Mouse (Mus musculus) heart, embryonic 13.5 days (tissue): ENCODE measurements at regions not wholly inside any gene's neighbourhood (a gene's known extent, or its start where the extent isn't known, plus 50 kb on each side); places are given as distances from the start of the nearest gene placed in this dataset.

Experiments used
- ATAC-seq: fragments of 200-750 bp; cut with Nextera tagmentation; 2 replicates; pipeline ENCODE4 v1.8.0; 2017; ENCODE audit warnings: moderate TSS enrichment; ENCODE audit not compliant: insufficient number of reproducible peaks, low FRiP score, low TSS enrichment; ENCODE audit errors: extremely low read depth
- H3K27ac ChIP-seq: fragments of 300-500 bp; sonication (generic); replicated peaks from 2 replicates; pipeline ENCODE4 v1.5.1; 2015; ENCODE audit warnings: moderate library complexity, mild to moderate bottlenecking, inconsistent platforms
- H3K27me3 ChIP-seq: fragments of 300-500 bp; sonication (generic); replicated peaks from 2 replicates; pipeline ENCODE4 v1.6.1; 2015; ENCODE audit warnings: mild to moderate bottlenecking, inconsistent platforms
- H3K36me3 ChIP-seq: fragments of 300-500 bp; sonication (generic); 2 replicates; pipeline ENCODE4 v1.6.1; 2015; ENCODE audit warnings: mild to moderate bottlenecking, inconsistent platforms
- H3K4me1 ChIP-seq: fragments of 300-500 bp; sonication (generic); 2 replicates; pipeline ENCODE4 v1.6.1; 2015; ENCODE audit warnings: inconsistent platforms
- H3K4me2 ChIP-seq: fragments of 300-500 bp; sonication (generic); 2 replicates; pipeline ENCODE4 v1.6.1; 2015; ENCODE audit warnings: inconsistent platforms, mild to moderate bottlenecking, moderate library complexity
- H3K4me3 ChIP-seq: fragments of 300-500 bp; sonication (generic); 2 replicates; pipeline ENCODE4 v1.5.1; 2015; ENCODE audit warnings: moderate library complexity, mild to moderate bottlenecking, inconsistent platforms
- H3K9ac ChIP-seq: fragments of 300-500 bp; sonication (generic); 2 replicates; pipeline ENCODE4 v1.6.1; 2015; ENCODE audit warnings: inconsistent platforms, mild to moderate bottlenecking, moderate library complexity
- H3K9me3 ChIP-seq: fragments of 300-500 bp; sonication (generic); 2 replicates; pipeline ENCODE4 v1.6.1; 2016; ENCODE audit warnings: inconsistent platforms
- WGBS: fragments of 180-500 bp; shearing (Covaris S2); methylation state at CpG from one replicate; pipeline ENCODE4 v1.1.7; 2015; ENCODE audit warnings: mixed read lengths; 5-methylcytosine and 5-hydroxymethylcytosine counted together

DNA sequence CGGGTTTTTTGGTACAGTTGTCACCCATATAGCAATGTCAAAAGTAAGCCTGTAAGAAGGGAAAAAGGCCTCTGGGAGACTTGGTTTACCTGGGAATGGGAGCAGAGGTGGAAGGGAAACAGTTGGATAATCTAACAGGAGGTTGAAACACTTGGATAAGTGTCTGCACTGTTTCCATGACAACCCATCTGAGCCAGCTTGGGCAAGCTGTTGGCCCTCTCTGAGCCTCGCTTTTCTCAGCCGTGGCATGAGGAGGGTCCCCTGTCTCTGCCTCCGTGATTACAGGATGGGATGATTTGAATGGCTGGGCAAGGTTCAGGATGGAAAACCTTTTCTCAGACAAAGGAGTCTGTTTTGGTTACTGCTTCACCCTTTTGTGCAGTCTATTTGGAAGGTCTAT is 265.6 kb downstream of the Emp1 start:
- Histone ChIP-seq H3K9ac (no peak overlapping the region), H3K4me1 (no peaks in the 10 kb centered on the region), H3K4me3 (no peak overlapping the region), H3K4me2 (no peak overlapping the region), H3K36me3 (no peaks in the 10 kb centered on the region), H3K9me3 (peaks cover 3% of the 10 kb centered on the region; the same call in 1 of the 2 replicates), H3K27me3 (no peaks in the 10 kb centered on the region), H3K27ac (no peak overlapping the region)
- no peak for ATAC-seq
- 50% methylated on average over 4 of the region's 4 CpGs for WGBS

DNA sequence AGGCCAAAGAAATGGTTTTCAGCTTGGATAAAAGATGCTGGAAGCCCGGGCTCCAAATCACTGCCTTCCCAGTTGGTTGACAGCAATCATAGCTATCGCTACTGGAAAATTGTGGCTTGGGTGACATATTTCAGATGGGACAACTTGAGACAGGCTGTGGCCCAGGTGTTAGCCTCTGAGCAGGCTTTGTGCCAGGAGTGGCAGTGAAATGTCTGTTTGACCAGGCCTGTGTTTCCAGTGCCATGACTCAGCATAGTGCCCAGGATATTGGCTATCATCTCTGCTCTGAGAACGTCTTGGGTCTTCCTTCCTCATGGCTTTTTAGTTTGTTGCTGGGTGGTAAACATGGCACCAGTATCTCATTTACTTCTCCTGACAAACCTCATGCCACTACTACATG is 266.9 kb downstream of the Emp1 start:
- Histone ChIP-seq H3K9me3 (peaks cover 3% of the 10 kb centered on the region; the same call in 1 of the 2 replicates), H3K9ac (no peak overlapping the region), H3K4me1 (no peaks in the 10 kb centered on the region), H3K27ac (no peak overlapping the region), H3K4me3 (no peak overlapping the region), H3K27me3 (no peaks in the 10 kb centered on the region), H3K4me2 (no peak overlapping the region), H3K36me3 (no peaks in the 10 kb centered on the region)
- ATAC-seq, result no peak
- WGBS, result 70% methylated on average over 3 of the region's 3 CpGs

DNA sequence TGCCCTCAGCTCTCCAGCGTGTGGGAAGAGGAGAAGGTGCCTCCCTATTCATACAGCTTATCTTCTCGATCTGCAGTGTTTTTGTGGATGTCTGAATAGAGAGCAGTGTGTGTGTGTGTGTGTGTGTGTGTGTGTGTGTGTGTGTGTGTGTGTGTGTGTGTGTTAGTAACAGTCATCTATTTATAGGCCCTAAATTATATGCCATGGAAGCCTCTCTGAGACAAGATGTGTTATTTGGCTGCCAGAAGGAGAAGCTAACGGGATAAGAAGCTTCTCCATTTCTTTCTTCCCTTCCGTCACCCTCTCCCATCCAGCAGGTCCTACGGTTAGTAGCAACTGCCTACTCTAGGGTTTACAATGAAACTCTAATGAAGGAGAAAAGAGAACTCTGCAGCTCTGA is 270.3 kb downstream of the Emp1 start:
- Histone ChIP-seq H3K4me3 (no peak overlapping the region), H3K27me3 (no peaks in the 10 kb centered on the region), H3K4me1 (no peaks in the 10 kb centered on the region), H3K27ac (no peak overlapping the region), H3K9ac (no peak overlapping the region), H3K9me3 (peaks cover 3% of the 10 kb centered on the region; the same call in 1 of the 2 replicates), H3K4me2 (no peak overlapping the region), H3K36me3 (no peaks in the 10 kb centered on the region)
- 77% methylated on average over 5 of the region's 5 CpGs for WGBS
- ATAC-seq, result no peak

DNA sequence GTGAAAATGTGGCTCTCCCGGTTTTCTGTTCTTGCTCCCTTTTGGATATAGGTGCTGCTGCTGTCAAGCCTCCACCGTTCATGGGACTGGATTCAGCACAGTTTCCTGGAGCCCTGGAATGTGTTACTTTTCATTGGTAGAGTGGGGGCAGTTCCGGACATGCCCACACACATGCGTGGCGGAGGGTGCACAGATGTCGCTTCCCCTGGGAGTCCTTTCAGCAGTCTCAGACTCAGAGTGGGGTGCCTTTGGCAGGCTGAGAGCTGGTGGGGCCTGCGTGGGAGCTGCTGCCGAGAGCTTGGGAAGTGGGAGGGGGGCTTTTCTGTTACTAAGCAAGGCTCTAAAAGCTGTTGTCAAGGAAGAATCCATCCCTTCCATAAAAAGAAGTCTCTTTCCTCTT is 274.3 kb downstream of the Emp1 start:
- WGBS, result 61% methylated on average over 8 of the region's 8 CpGs
- ATAC-seq, result no peak
- no peaks in the 10 kb centered on the region for H3K27me3 ChIP-seq
- no peak overlapping the region for H3K4me3 ChIP-seq
- 0 out of 2 replicates have a peak, but pooled peaks cover 4% of the 10 kb centered on the region for H3K9me3 ChIP-seq
- H3K4me1 ChIP-seq, result no peaks in the 10 kb centered on the region
- H3K9ac ChIP-seq, result no peak overlapping the region
- H3K27ac ChIP-seq, result no peak overlapping the region
- H3K36me3 ChIP-seq, result no peaks in the 10 kb centered on the region
- H3K4me2 ChIP-seq, result no peak overlapping the region

DNA sequence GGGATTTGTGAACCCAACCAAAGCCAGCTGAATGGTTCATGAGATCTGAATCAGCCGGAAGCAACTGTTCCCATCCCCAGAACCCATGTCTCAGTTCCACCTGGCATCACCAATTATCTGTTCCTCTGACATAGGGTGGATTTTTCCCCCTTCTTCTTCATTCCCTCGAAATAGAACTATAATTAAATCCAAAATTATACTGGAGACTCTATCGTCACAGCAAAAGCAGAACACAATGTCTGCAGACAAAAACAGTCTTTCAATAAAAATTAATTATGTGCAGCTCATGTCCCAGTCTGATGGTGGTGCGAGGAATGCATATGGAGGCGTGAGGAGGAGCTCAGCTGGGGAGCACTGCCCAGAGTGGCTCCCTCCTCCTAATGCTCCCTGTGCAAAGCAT is 280.4 kb downstream of the Emp1 start:
- H3K4me1 ChIP-seq, result no peaks in the 10 kb centered on the region
- no peak overlapping the region for H3K4me3 ChIP-seq
- no peak overlapping the region for H3K9ac ChIP-seq
- no peak for ATAC-seq
- H3K27ac ChIP-seq, result no peak overlapping the region
- 70% methylated on average over 5 of the region's 5 CpGs for WGBS
- peaks cover 11% of the 10 kb centered on the region; the same call in 1 of the 2 replicates for H3K9me3 ChIP-seq
- H3K36me3 ChIP-seq, result no peaks in the 10 kb centered on the region
- no peak overlapping the region for H3K4me2 ChIP-seq
- H3K27me3 ChIP-seq, result no peaks in the 10 kb centered on the region

DNA sequence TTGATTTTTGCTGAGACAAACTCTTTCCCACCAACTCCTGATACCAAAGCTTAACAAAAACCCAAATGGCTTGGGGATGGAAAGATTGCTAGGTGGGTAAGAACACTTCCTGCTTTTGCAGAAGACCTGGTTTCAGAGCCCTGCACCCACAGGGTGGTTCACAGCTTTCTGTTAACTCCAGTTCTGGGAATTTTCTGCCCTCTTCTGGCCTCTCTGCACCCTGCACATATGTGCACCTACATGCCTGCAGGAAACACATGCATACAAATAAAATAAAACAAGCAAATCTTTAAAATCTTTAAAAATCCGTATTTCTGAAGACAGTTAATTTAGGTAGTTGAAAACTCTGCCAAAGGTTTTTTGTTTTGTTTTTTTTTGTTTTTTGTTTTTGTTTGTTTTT is 283.8 kb downstream of the Emp1 start:
- H3K9me3 ChIP-seq, result peaks cover 10% of the 10 kb centered on the region; the same call in 1 of the 2 replicates
- no peaks in the 10 kb centered on the region for H3K27me3 ChIP-seq
- no peaks in the 10 kb centered on the region for H3K4me1 ChIP-seq
- H3K4me3 ChIP-seq, result no peak overlapping the region
- no peak overlapping the region for H3K27ac ChIP-seq
- no peak overlapping the region for H3K9ac ChIP-seq
- 62% methylated on average over 1 of the region's 1 CpGs for WGBS
- ATAC-seq, result no peak
- H3K36me3 ChIP-seq, result no peaks in the 10 kb centered on the region
- no peak overlapping the region for H3K4me2 ChIP-seq

DNA sequence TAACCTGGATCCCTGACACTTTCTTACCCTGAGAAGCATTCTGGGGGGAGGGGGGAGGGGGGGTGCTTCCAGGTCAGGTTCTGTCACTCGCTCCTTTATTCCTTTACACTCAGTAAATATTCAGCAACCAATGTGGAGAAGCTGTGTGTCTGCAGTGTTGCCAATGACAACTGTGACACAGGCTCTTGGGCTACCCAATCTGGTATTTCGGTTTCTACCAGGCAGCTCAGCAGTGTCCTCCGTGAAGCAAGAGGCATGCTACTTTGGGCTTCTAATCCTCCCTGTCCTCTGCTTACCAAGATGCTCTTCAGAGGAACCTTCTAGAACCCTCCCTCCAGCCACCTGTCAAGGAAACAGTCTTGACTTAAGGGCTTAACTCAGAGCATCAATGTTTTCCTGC is 290.7 kb downstream of the Emp1 start:
- WGBS, result 63% methylated on average over 3 of the region's 3 CpGs
- Histone ChIP-seq H3K9me3 (no peaks in the 10 kb centered on the region), H3K9ac (no peak overlapping the region), H3K36me3 (no peaks in the 10 kb centered on the region), H3K27me3 (no peaks in the 10 kb centered on the region), H3K27ac (no peak overlapping the region), H3K4me2 (no peak overlapping the region), H3K4me1 (no peaks in the 10 kb centered on the region), H3K4me3 (no peak overlapping the region)
- no peak for ATAC-seq

DNA sequence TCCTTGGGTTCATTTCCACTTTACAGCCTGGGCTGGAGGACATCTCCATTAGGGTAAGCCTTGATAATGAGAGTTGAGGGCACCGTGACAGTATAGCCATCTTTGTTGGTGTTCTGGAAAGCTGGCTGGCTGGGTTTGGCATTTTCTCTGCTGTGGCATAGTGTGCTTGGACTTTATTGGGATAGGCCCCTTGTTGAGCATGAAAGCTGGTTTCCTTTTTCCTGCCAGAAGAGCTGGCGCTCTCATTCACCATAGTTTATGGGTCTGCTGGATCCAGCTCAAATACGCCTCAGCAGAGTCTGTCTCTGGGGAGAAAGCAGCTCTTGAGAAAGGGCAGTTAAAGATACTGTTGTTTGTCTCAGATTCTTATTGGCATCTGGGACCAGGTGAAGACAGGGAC is 300.0 kb downstream of the Emp1 start:
- Histone ChIP-seq H3K27me3 (no peaks in the 10 kb centered on the region), H3K27ac (no peak overlapping the region), H3K36me3 (no peaks in the 10 kb centered on the region), H3K9me3 (no peaks in the 10 kb centered on the region), H3K4me3 (no peak overlapping the region), H3K4me2 (no peak overlapping the region), H3K4me1 (peaks cover 8% of the 10 kb centered on the region; the same call in 1 of the 2 replicates), H3K9ac (no peak overlapping the region)
- WGBS, result 85% methylated on average over 3 of the region's 3 CpGs
- ATAC-seq, result no peak

DNA sequence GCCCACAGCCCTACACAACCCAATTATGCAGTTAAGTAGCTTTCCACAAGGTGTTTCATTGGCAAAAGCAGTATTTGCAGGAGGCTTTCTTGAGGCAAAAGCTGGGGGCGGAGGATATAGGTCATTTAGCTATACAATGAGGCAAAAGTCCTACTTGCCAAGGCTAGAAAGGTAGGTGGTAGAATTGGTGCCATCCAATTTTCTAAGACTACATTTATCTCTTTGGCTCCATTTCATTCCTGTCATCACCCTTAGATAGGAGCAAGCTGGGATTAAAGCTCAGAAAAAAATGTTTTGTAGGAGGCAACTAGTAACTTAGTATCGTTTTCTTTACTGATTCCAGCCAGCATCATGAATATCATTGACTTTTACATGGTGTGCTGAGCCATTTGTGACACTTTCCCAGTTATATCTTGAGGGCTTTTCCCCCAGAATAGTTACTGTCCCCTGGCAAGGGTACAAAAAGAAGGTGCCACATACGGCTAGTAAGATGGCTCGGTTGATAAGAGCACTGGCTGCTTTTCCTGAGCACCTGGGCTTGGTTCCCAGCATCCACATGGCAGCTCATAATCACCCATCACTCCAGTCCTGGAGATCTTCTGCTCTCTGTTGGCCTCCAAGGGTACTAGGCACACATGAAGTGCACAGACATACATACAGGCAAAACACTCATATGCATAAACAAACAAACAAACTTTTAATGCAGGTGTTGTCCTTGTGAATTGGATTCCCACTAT is 300.6 kb downstream of the Emp1 start:
- ATAC-seq, result no peak
- H3K4me1 ChIP-seq, result peaks cover 8% of the 10 kb centered on the region; the same call in 1 of the 2 replicates
- no peak overlapping the region for H3K27ac ChIP-seq
- no peaks in the 10 kb centered on the region for H3K36me3 ChIP-seq
- no peak overlapping the region for H3K4me2 ChIP-seq
- H3K9ac ChIP-seq, result no peak overlapping the region
- no peaks in the 10 kb centered on the region for H3K9me3 ChIP-seq
- 63% methylated on average over 4 of the region's 4 CpGs for WGBS
- no peaks in the 10 kb centered on the region for H3K27me3 ChIP-seq
- H3K4me3 ChIP-seq, result no peak overlapping the region
